Mouse (Mus musculus): ENCODE results near the gene Gm47985. TPM values are rescaled to one million over a fixed set of nuclear protein-coding genes. Genes with fewer than 3 reads are reported as not detected.

Gm47985 gene
- polyA plus RNA-seq, 1 experiment from 2014 or later: 0.23 TPM

DNA sequence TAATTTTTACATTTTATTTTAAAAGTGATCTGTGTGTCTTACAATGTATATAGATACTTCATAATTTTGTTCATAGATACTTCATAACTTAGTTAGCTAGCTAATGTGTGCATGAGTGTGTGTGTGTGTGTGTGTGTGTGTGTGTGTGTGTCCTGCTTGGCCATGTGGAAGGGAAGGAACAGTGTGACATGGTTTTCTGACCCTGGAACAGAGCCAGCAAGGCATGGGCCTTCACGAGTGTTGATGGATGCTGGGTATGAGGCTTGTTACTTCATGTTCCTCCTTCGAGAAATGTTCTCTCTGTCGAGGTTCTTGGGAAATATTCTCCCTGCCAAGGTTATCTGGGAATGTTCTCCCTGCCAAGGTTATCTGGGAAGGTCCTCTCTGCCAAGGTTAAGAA is 51.4 kb downstream of the Gm47985 start:
- Histone ChIP-seq H3K4me1 (replicated peaks) (no peaks in the 10 kb centered on the region), H3K9ac (no peak overlapping the region), H3K9me3 (no peaks in the 10 kb centered on the region), H3K27ac (no peak overlapping the region), H3K4me2 (no peak overlapping the region), H3K36me3 (no peaks in the 10 kb centered on the region), H3K27me3 (no peaks in the 10 kb centered on the region), H3K4me3 (no peak overlapping the region)
- 93% methylated on average over 3 of the region's 3 CpGs for WGBS
- ATAC-seq (ENCODE audit: low FRiP score): no peak

Other genes starting within 250 kb of the Gm47985 start
- gene Hmcn1, start 189.1 kb upstream of the Gm47985 start, polyA plus RNA-seq (2015; fragmentation: Nextera tagmentation; extraction: Ambion mirVana): 2.6 and 2.9 TPM in 2 replicates
- not detected in 2 replicates for gene Gm8947, start 9.8 kb downstream of the Gm47985 start, polyA plus RNA-seq (2015; fragmentation: Nextera tagmentation; extraction: Ambion mirVana)
- not detected in 2 replicates for gene Gm47995, start 15.9 kb downstream of the Gm47985 start, polyA plus RNA-seq (2015; fragmentation: Nextera tagmentation; extraction: Ambion mirVana)
- not detected in 2 replicates for gene 3110040M04Rik, start 21.6 kb downstream of the Gm47985 start, polyA plus RNA-seq (2015; fragmentation: Nextera tagmentation; extraction: Ambion mirVana)
- gene Gm47996, start 27.6 kb downstream of the Gm47985 start, polyA plus RNA-seq (2015; fragmentation: Nextera tagmentation; extraction: Ambion mirVana): not detected in 2 replicates
- gene Ivns1abp, start 161.9 kb downstream of the Gm47985 start, polyA plus RNA-seq (2015; fragmentation: Nextera tagmentation; extraction: Ambion mirVana): 276 and 277 TPM in 2 replicates
- gene Swt1, start 245.9 kb downstream of the Gm47985 start, polyA plus RNA-seq (2015; fragmentation: Nextera tagmentation; extraction: Ambion mirVana): 20.6 and 22.7 TPM in 2 replicates
- gene Trmt1l, start 246.0 kb downstream of the Gm47985 start, polyA plus RNA-seq (2015; fragmentation: Nextera tagmentation; extraction: Ambion mirVana): 49.9 and 51.3 TPM in 2 replicates